Mouse (Mus musculus): ENCODE results near the gene Asb7. TPM values are rescaled to one million over a fixed set of nuclear protein-coding genes. Genes with fewer than 3 reads are reported as not detected.
A peak's percentile ranks its signal among the peaks of the same experiment; 100 is the strongest.

Gene Asb7
- polyA plus RNA-seq, 1 experiment from 2014 or later = 15.4 TPM

GRCm38 (mm10) chr7:66652216-66652615 lies 37.2 kb downstream of the Asb7 start:
- no peak for ATAC-seq (ENCODE audit: borderline replicate concordance, extremely low read depth, low FRiP score, low TSS enrichment)
- Histone ChIP-seq H3K4me1 (no peaks in the 10 kb centered on the region), H3K27me3 (no peaks in the 10 kb centered on the region), H3K36me3 (peaks cover 13% of the 10 kb centered on the region; the same call in 1 of the 2 replicates), H3K27ac (no peak overlapping the region), H3K4me3 (no peak overlapping the region), H3K9me3 (no peaks in the 10 kb centered on the region), H3K4me2 (no peak overlapping the region), H3K9ac (no peak overlapping the region)
- 86% methylated on average over 4 of the region's 4 CpGs for WGBS

GRCm38 (mm10) chr7:66650883-66651282 lies 38.5 kb downstream of the Asb7 start:
- Histone ChIP-seq H3K4me2 (no peak overlapping the region), H3K4me3 (no peak overlapping the region), H3K36me3 (peaks cover 23% of the 10 kb centered on the region; the same call in 1 of the 2 replicates), H3K4me1 (no peaks in the 10 kb centered on the region), H3K27ac (no peak overlapping the region), H3K9ac (no peak overlapping the region), H3K27me3 (no peaks in the 10 kb centered on the region), H3K9me3 (no peaks in the 10 kb centered on the region)
- no peak for ATAC-seq (ENCODE audit: borderline replicate concordance, extremely low read depth, low FRiP score, low TSS enrichment)
- 68% methylated on average over 5 of the region's 5 CpGs for WGBS

DNA sequence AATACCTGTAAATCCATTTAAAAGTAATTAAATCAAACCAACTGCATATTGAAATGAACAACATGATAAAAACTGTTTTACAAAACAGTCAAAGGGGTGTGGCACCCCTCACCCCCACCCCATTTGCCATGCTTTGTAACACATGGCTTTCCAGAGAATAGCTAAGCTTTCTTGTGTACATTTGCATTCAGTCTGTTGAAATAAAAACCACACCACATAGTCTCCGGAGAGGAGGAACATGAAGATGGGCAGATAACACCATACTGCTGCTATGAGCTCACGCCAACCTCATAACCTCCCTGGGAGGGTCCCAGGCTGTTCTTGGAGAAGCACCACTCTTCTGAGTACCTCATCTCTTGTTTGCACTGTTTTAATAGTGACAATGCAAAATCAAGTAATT lies 40.2 kb downstream of the Asb7 start:
- no peak overlapping the region for H3K4me2 ChIP-seq
- no peak overlapping the region for H3K4me3 ChIP-seq
- no peak overlapping the region for H3K9ac ChIP-seq
- H3K36me3 ChIP-seq = peaks cover 17% of the 10 kb centered on the region; the same call in 1 of the 2 replicates
- no peaks in the 10 kb centered on the region for H3K9me3 ChIP-seq
- 78% methylated on average over 2 of the region's 2 CpGs for WGBS
- no peaks in the 10 kb centered on the region for H3K27me3 ChIP-seq
- H3K27ac ChIP-seq = no peak overlapping the region
- no peaks in the 10 kb centered on the region for H3K4me1 ChIP-seq
- ATAC-seq (ENCODE audit: borderline replicate concordance, extremely low read depth, low FRiP score, low TSS enrichment) = no peak

DNA sequence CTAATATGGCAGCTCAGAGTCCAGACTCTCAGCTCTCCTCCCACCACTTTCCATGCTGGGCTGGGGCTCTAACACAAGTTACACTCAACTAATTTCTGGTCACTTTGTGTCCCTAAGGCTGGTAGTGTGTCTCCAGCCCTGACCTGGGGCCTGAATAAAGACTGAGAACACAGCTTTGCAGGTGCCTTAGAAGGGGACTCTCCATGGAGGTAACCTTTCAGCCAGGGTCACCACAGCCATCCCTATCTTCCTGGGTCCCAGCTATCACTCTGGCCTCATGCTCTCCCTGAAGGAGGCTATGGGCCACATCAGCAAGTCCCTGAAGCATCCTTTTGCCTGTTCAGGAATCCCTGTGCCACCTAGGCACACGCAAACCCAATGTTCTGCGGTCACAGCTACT lies 43.7 kb downstream of the Asb7 start:
- Histone ChIP-seq H3K9ac (no peak overlapping the region), H3K27ac (no peak overlapping the region), H3K36me3 (peaks cover 17% of the 10 kb centered on the region; the same call in 1 of the 2 replicates), H3K9me3 (no peaks in the 10 kb centered on the region), H3K4me2 (no peak overlapping the region), H3K4me3 (no peak overlapping the region), H3K27me3 (no peaks in the 10 kb centered on the region), H3K4me1 (no peaks in the 10 kb centered on the region)
- ATAC-seq (ENCODE audit: borderline replicate concordance, extremely low read depth, low FRiP score, low TSS enrichment) = no peak
- 99% methylated on average over 2 of the region's 2 CpGs for WGBS

DNA sequence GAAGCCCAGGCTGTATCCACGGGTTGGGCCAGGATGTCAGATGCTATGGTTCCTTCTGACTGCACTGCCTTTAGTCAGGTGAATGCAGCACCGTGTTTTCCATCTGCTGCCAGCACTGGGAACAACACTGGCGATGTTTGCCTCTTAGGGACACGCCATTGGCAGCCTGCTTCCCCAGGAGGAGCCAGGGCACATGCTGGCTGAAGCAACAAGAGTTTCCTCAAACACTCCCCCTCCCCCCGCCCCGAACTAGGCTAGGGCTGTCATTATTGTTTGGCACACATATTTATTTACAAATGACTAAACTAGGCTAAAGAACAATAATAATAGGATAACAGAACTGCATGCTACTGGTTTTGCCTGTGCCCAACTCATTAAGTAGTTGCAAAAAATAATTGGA lies 56.0 kb downstream of the Asb7 start:
- ATAC-seq (ENCODE audit: borderline replicate concordance, extremely low read depth, low FRiP score, low TSS enrichment) = no peak
- Histone ChIP-seq H3K4me2 (no peak overlapping the region), H3K9ac (no peak overlapping the region), H3K9me3 (no peaks in the 10 kb centered on the region), H3K27ac (no peak overlapping the region), H3K4me1 (no peaks in the 10 kb centered on the region), H3K4me3 (no peak overlapping the region), H3K27me3 (no peaks in the 10 kb centered on the region), H3K36me3 (no peaks in the 10 kb centered on the region)
- 51% methylated on average over 6 of the region's 6 CpGs for WGBS

- H3K4me2 ChIP-seq = no peak overlapping the region
- H3K4me1 ChIP-seq = no peaks in the 10 kb centered on the region
- H3K9me3 ChIP-seq = no peaks in the 10 kb centered on the region
- no peaks in the 10 kb centered on the region for H3K36me3 ChIP-seq
- ATAC-seq (ENCODE audit: borderline replicate concordance, extremely low read depth, low FRiP score, low TSS enrichment) = no peak
- WGBS = 68% methylated on average over 15 of the region's 15 CpGs
- no peaks in the 10 kb centered on the region for H3K27me3 ChIP-seq
- H3K4me3 ChIP-seq = no peak overlapping the region
- H3K27ac ChIP-seq = no peak overlapping the region
- no peak overlapping the region for H3K9ac ChIP-seq
Observed at GRCm38 (mm10) chr7:66630154-66630800, 59.1 kb downstream of the Asb7 start.

DNA sequence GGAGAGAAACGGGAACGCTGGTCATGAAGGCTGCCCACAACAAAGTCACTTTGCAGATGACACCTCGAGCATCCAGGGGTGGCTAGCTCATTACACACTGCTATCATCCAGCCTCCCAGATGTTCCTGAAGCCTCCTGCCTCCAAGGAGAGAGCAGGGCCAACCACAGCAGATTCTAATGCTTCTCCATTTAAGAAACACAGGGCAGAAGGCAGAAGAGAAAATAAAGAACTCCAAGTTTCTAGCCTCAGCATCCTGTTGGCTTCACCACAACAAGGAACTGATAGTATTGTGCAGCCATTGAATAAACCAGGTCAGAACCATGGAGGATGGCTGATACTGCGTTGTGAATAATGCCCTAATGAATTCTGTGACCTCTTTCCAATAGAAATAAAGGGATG lies 60.0 kb downstream of the Asb7 start:
- 67% methylated on average over 4 of the region's 4 CpGs for WGBS
- no peak overlapping the region for H3K4me2 ChIP-seq

GRCm38 (mm10) chr7:66623436-66623835 lies 66.0 kb downstream of the Asb7 start:
- no peak overlapping the region for H3K4me2 ChIP-seq
- no peaks in the 10 kb centered on the region for H3K9me3 ChIP-seq
- peak; percentile 64; the same call in 1 of the 2 replicates for ATAC-seq (ENCODE audit: borderline replicate concordance, extremely low read depth, low FRiP score, low TSS enrichment)
- peak overlapping the region; percentile 60 for H3K27ac ChIP-seq
- WGBS = 30% methylated on average over 3 of the region's 3 CpGs
- no peak overlapping the region for H3K4me3 ChIP-seq
- no peak overlapping the region for H3K9ac ChIP-seq
- no peaks in the 10 kb centered on the region for H3K27me3 ChIP-seq
- H3K36me3 ChIP-seq = no peaks in the 10 kb centered on the region
- H3K4me1 ChIP-seq = peaks cover 5% of the 10 kb centered on the region; the same call in 1 of the 2 replicates

More for the DNA sequence above, 60.0 kb downstream of the Asb7 start:
- ATAC-seq (ENCODE audit: borderline replicate concordance, extremely low read depth, low FRiP score, low TSS enrichment) = no peak
- H3K4me1 ChIP-seq = no peaks in the 10 kb centered on the region
- no peaks in the 10 kb centered on the region for H3K36me3 ChIP-seq
- no peak overlapping the region for H3K9ac ChIP-seq
- H3K4me3 ChIP-seq = no peak overlapping the region
- no peak overlapping the region for H3K27ac ChIP-seq
- H3K9me3 ChIP-seq = no peaks in the 10 kb centered on the region
- H3K27me3 ChIP-seq = no peaks in the 10 kb centered on the region

- H3K4me1 ChIP-seq = peaks cover 14% of the 10 kb centered on the region
- no peak overlapping the region for H3K4me3 ChIP-seq
- H3K27me3 ChIP-seq = no peaks in the 10 kb centered on the region
- H3K9ac ChIP-seq = no peak overlapping the region
- no peak for ATAC-seq (ENCODE audit: borderline replicate concordance, extremely low read depth, low FRiP score, low TSS enrichment)
- H3K36me3 ChIP-seq = no peaks in the 10 kb centered on the region
- H3K27ac ChIP-seq = no peak overlapping the region
- no peaks in the 10 kb centered on the region for H3K9me3 ChIP-seq
- H3K4me2 ChIP-seq = no peak overlapping the region
Observed at GRCm38 (mm10) chr7:66601846-66602245, 87.5 kb downstream of the Asb7 start.

DNA sequence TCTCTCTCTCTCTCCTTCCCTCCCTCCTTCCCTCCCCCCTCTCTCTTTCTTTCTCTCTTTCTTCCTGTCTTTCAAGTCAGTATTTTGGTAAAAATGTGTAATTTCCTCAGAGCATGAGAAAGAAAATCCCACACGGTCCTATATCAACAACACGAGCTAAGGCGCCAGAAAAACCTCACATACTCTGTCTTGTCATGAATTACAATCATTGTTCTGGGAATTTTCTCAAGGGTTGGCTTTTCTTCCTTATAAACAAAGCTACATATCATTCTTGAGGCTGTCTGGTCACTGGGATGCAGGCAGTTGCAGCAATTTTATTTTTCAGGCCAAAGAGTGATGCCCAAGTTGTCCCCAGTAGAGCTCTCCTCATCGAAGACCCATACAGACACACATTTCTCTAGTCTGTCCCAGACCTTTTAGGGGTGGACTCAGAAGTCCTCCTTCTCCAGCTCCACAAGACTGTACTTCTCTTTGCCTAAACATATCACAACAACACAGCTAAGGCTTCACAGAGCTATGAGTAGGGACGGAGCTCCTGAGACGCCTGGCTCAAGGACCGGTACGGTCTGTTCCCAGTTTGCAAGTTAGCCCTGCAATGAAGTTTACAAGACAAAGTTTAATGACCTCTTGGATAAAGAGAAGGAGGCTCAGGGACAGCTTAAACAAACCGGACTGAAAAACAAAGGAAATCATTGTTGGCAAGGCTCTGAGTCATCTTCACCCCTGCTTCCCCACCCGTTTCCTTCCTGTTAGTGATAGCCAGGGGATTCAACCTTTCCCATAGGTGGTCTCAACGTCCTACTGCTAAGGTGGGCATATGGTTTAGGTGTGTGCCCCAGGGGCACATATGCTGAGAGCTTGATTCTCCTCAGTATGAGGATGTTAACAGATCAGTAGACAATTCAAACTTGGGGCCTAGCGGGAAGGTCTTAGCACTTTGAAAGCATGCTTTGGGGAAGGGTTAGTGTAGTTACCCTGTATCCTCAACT lies 88.5 kb downstream of the Asb7 start:
- Histone ChIP-seq H3K27me3 (no peaks in the 10 kb centered on the region), H3K9ac (no peak overlapping the region), H3K27ac (peak overlapping the region; percentile 62), H3K9me3 (no peaks in the 10 kb centered on the region), H3K4me1 (peaks cover 14% of the 10 kb centered on the region), H3K4me2 (no peak overlapping the region), H3K4me3 (no peak overlapping the region), H3K36me3 (no peaks in the 10 kb centered on the region)
- ATAC-seq (ENCODE audit: borderline replicate concordance, extremely low read depth, low FRiP score, low TSS enrichment) = no peak
- 40% methylated on average over 12 of the region's 12 CpGs for WGBS

- no peak overlapping the region for H3K9ac ChIP-seq
- H3K4me2 ChIP-seq = no peak overlapping the region
- no peaks in the 10 kb centered on the region for H3K27me3 ChIP-seq
- H3K36me3 ChIP-seq = no peaks in the 10 kb centered on the region
- 49% methylated on average over 3 of the region's 3 CpGs for WGBS
- no peaks in the 10 kb centered on the region for H3K9me3 ChIP-seq
- no peak overlapping the region for H3K4me3 ChIP-seq
- peaks cover 14% of the 10 kb centered on the region for H3K4me1 ChIP-seq
- ATAC-seq (ENCODE audit: borderline replicate concordance, extremely low read depth, low FRiP score, low TSS enrichment) = no peak
- H3K27ac ChIP-seq = peak overlapping the region; percentile 62; the same call in 1 of the 2 replicates
Observed at GRCm38 (mm10) chr7:66600126-66600525, 89.3 kb downstream of the Asb7 start.

DNA sequence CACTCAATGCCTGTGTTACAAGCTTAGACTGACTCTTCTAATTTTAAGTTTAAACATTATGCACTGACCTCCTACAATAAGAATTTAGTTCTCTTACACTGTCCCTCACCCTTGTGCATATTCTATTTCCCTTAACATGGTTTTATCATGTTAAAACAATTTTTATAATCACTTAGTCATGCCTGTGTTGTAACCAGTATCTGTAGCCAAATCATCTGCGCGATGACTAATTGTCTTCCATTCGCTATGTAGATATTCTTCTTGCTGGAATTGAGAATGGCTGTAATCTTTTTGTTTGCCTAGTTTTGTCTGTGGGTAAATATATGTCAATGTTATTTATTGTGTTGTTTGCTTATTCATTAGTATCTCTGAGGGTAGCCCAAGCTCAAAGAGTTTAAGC lies 91.5 kb downstream of the Asb7 start:
- Histone ChIP-seq H3K4me3 (no peak overlapping the region), H3K36me3 (no peaks in the 10 kb centered on the region), H3K9ac (no peak overlapping the region), H3K9me3 (no peaks in the 10 kb centered on the region), H3K27me3 (no peaks in the 10 kb centered on the region), H3K27ac (no peak overlapping the region), H3K4me1 (peaks cover 14% of the 10 kb centered on the region), H3K4me2 (no peak overlapping the region)
- ATAC-seq (ENCODE audit: borderline replicate concordance, extremely low read depth, low FRiP score, low TSS enrichment) = no peak
- 95% methylated on average over 3 of the region's 3 CpGs for WGBS
